Mouse (Mus musculus): ENCODE measurements around the gene Ercc8. TPM values are rescaled to one million over a fixed set of nuclear protein-coding genes. Genes with fewer than 3 reads are reported as not detected.

Gene Ercc8
- polyA plus RNA-seq, 1 experiment from 2014 or later = 4.9 TPM

DNA sequence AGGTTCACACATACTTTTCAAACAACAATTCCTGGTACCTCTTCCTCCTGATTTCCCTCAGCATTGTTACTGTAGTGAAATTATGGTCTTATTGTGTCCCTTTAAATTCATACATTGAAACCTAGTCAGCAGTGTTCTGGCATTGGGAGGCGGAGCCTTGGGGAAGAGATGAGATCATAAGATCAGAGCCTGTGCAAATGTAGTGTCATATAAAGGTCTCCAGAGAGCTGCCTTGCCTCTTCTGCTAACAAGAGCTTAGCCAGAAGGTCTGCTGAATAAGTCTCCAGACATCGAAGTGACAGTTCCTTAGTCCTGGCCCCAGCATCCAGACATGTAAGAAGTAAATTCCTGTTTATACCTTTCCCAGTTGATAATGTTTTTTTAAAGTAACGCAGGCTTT is 46.3 kb downstream of the Ercc8 start:
- no peak overlapping the region for H3K4me2 ChIP-seq (ENCODE audit: low read depth, low read length)
- no peaks in the 10 kb centered on the region for H3K27me3 ChIP-seq (ENCODE audit: control insufficient read depth, insufficient read depth, low read depth, low read length)
- no peaks in the 10 kb centered on the region for H3K36me3 ChIP-seq (ENCODE audit: control insufficient read depth, insufficient read depth)
- WGBS (ENCODE audit: insufficient replicate concordance) = 57% methylated on average over 3 of the region's 3 CpGs
- no peak overlapping the region for H3K27ac ChIP-seq (ENCODE audit: low read length)
- H3K4me1 ChIP-seq (ENCODE audit: control insufficient read depth, low read depth, low read length) = no peaks in the 10 kb centered on the region
- H3K9me3 ChIP-seq (replicated peaks; ENCODE audit: control insufficient read depth, low read length) = no peaks in the 10 kb centered on the region
- H3K9ac ChIP-seq (ENCODE audit: low read depth, low read length) = no peak overlapping the region
- ATAC-seq (ENCODE audit: low read depth) = no peak
- no peak overlapping the region for H3K4me3 ChIP-seq (ENCODE audit: low read depth, low read length)

DNA sequence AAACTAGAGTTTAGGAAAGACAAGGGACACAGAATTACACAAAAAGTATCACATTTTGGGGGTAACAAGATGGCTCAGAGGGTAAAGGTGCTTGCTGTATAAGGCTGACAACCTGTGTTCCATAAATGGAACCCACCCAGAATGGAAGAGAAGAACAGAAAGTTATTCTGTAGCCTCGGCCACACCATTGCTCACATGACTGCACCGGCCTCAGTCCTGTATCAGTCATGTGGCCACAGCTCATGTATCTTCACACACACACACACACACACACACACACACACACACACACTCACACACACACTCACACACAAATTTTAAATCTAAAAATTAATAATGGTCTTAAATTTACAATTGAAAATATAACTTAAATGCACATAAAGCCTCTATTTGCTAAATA is 48.9 kb downstream of the Ercc8 start:
- H3K4me2 ChIP-seq (ENCODE audit: low read depth, low read length) = no peak overlapping the region
- H3K9ac ChIP-seq (ENCODE audit: low read depth, low read length) = no peak overlapping the region
- H3K27me3 ChIP-seq (ENCODE audit: control insufficient read depth, insufficient read depth, low read depth, low read length) = no peaks in the 10 kb centered on the region
- no peaks in the 10 kb centered on the region for H3K9me3 ChIP-seq (replicated peaks; ENCODE audit: control insufficient read depth, low read length)
- H3K4me3 ChIP-seq (ENCODE audit: low read depth, low read length) = no peak overlapping the region
- WGBS (ENCODE audit: insufficient replicate concordance) = 64% methylated on average over 2 of the region's 2 CpGs
- no peaks in the 10 kb centered on the region for H3K36me3 ChIP-seq (ENCODE audit: control insufficient read depth, insufficient read depth)
- ATAC-seq (ENCODE audit: low read depth) = no peak
- no peaks in the 10 kb centered on the region for H3K4me1 ChIP-seq (ENCODE audit: control insufficient read depth, low read depth, low read length)
- H3K27ac ChIP-seq (ENCODE audit: low read length) = no peak overlapping the region

DNA sequence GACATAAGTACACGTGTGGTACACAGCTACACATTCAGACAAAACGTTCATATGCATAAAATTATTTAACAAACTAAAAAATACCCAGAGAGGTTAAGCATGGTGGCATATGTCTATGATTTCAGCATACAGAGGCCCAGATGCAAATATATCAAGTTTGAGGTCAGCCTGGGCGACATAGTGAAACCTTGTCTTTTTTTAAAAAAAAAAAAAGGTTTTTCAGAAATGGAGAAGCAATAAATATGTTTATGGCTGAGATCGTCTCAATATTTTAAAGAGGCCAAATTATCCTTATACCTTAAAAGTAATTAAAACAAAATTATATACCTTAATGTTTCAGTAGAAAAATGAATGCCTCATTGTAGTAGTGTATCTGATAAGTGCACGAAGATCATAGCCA is 49.6 kb downstream of the Ercc8 start:
- 49% methylated on average over 5 of the region's 5 CpGs for WGBS (ENCODE audit: insufficient replicate concordance)
- H3K4me1 ChIP-seq (ENCODE audit: control insufficient read depth, low read depth, low read length) = no peaks in the 10 kb centered on the region
- H3K27me3 ChIP-seq (ENCODE audit: control insufficient read depth, insufficient read depth, low read depth, low read length) = no peaks in the 10 kb centered on the region
- no peaks in the 10 kb centered on the region for H3K36me3 ChIP-seq (ENCODE audit: control insufficient read depth, insufficient read depth)
- H3K9ac ChIP-seq (ENCODE audit: low read depth, low read length) = no peak overlapping the region
- no peak overlapping the region for H3K4me2 ChIP-seq (ENCODE audit: low read depth, low read length)
- H3K4me3 ChIP-seq (ENCODE audit: low read depth, low read length) = no peak overlapping the region
- no peaks in the 10 kb centered on the region for H3K9me3 ChIP-seq (replicated peaks; ENCODE audit: control insufficient read depth, low read length)
- no peak for ATAC-seq (ENCODE audit: low read depth)
- no peak overlapping the region for H3K27ac ChIP-seq (ENCODE audit: low read length)

DNA sequence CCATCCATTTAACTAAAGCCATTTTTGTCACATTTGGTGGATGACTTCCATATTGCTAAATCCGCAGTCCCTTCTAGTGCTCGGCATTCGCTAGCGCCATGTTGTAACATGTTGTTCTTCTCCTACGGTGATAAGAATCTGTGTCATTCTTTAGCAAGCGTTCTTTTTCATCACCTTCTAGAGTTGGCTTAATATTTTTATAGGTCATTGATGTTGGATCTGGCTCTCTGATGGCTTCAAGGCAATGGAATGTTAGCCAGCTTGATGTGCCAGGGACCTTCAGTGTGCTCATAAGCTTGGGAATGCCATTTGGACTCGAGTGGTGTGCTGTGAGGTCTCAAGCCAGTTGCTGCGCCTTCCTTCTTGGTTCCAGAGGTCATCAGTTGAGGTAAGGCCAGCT is 52.4 kb downstream of the Ercc8 start:
- 78% methylated on average over 8 of the region's 8 CpGs for WGBS (ENCODE audit: insufficient replicate concordance)
- Histone ChIP-seq H3K4me1 (ENCODE audit: control insufficient read depth, low read depth, low read length) (no peaks in the 10 kb centered on the region; the same call in 1 of the 2 replicates), H3K27ac (ENCODE audit: low read length) (no peak overlapping the region), H3K27me3 (ENCODE audit: control insufficient read depth, insufficient read depth, low read depth, low read length) (peaks cover 23% of the 10 kb centered on the region), H3K9me3 (replicated peaks; ENCODE audit: control insufficient read depth, low read length) (no peaks in the 10 kb centered on the region), H3K4me2 (ENCODE audit: low read depth, low read length) (no peak overlapping the region), H3K4me3 (ENCODE audit: low read depth, low read length) (no peak overlapping the region), H3K36me3 (ENCODE audit: control insufficient read depth, insufficient read depth) (no peaks in the 10 kb centered on the region), H3K9ac (ENCODE audit: low read depth, low read length) (no peak overlapping the region)
- no peak for ATAC-seq (ENCODE audit: low read depth)

DNA sequence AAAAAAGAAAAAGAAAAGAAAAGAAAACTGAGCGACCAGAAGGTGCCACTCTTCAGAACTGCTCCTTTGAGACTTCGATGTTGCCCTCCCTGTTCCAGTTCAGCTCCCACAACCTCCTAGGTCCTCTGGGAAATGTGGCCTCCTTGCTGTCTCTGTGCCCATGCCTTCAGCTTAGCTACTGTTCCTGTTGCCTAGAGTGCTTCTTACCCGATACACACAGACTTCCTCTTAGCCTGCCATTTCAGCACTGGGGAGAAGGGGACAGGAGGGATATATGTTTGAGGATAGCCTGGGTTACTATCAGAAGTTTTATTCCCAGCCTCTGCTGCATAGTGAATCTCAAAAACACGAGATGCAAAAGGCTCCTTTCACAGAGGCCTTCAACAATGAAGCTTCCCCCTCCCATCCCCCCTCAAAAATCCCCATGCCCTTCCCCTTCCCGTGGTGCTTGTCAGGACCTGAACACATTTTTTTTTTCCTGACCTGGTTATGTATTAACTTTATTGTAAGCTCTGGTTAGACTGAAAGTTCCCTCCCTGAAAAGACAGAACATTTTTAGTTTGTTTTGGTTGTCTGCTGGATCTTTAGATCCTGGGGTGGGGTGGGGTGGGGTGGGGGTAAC is 54.0 kb downstream of the Ercc8 start:
- no peak for ATAC-seq (ENCODE audit: low read depth)
- Histone ChIP-seq H3K9ac (ENCODE audit: low read depth, low read length) (no peak overlapping the region), H3K4me2 (ENCODE audit: low read depth, low read length) (no peak overlapping the region), H3K9me3 (replicated peaks; ENCODE audit: control insufficient read depth, low read length) (no peaks in the 10 kb centered on the region), H3K27ac (ENCODE audit: low read length) (no peak overlapping the region), H3K27me3 (ENCODE audit: control insufficient read depth, insufficient read depth, low read depth, low read length) (peaks cover 29% of the 10 kb centered on the region), H3K4me3 (ENCODE audit: low read depth, low read length) (no peak overlapping the region), H3K4me1 (ENCODE audit: control insufficient read depth, low read depth, low read length) (no peaks in the 10 kb centered on the region; the same call in 1 of the 2 replicates), H3K36me3 (ENCODE audit: control insufficient read depth, insufficient read depth) (no peaks in the 10 kb centered on the region)
- WGBS (ENCODE audit: insufficient replicate concordance) = 30% methylated on average over 5 of the region's 5 CpGs

DNA sequence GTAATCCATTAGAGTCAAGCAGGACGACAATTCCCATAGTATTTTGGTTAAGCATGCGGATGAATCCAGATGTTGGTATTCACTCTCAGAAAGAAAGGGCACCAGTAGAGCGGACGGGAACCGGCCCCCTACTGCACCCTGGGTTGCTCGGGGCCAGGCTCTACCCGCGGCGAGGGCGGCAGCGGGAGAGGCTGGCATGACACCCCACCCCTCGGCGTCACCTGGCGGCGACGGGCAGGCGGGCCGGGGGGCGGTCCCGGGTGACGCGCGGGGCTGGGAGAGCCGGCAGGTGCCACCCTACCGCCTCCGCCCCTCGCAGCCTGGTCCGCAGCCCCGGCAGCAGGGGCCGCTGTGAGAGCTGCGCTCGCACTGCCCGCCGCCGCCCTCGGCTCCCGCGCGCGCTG is 55.6 kb downstream of the Ercc8 start, which contains the start of gene Elovl7:
TSS of gene Elovl7 (plus strand) at position 324 of the 404 bp plus-strand sequence.
- under 1% methylated on average over 37 of the region's 40 CpGs for WGBS (ENCODE audit: insufficient replicate concordance)

DNA sequence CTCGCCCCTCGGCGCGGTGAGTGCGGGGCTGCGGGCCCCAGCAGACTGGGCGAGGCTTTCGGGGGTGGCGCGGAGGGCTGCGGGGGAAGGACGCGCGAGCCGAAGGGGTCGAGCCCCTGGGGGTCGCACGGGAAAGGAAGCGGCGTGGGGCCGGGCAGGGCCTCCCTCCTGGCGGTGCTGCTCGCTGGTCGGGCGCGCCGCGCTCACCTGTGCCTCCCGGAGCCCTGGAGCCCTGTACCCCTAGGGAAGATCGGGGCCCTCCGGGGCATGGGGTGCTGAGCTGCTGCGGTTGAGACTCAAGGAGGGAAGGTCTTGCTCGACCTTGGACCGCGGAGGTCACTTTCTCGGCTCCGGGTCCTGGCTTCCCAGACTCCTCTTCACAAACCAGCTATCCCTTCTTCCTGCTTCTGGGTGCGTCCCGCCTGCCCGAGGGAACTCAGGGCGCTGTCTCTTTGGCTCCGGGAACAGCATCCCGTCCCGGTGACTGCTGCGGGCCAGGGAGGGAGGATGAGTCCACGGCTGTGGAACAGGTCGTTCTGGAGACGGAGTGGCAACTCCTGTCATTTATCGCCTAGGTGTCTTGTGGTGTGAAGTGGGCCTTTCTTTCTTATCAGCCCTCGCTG is 56.1 kb downstream of the Ercc8 start:
- Histone ChIP-seq H3K4me2 (ENCODE audit: low read depth, low read length) (peak overlapping the region; percentile 84), H3K9ac (ENCODE audit: low read depth, low read length) (peak overlapping the region; percentile 59), H3K4me3 (ENCODE audit: low read depth, low read length) (peak overlapping the region; percentile 66), H3K27me3 (ENCODE audit: control insufficient read depth, insufficient read depth, low read depth, low read length) (peaks cover 29% of the 10 kb centered on the region), H3K9me3 (replicated peaks; ENCODE audit: control insufficient read depth, low read length) (no peaks in the 10 kb centered on the region), H3K27ac (ENCODE audit: low read length) (no peak overlapping the region), H3K36me3 (ENCODE audit: control insufficient read depth, insufficient read depth) (no peaks in the 10 kb centered on the region), H3K4me1 (ENCODE audit: control insufficient read depth, low read depth, low read length) (no peaks in the 10 kb centered on the region; the same call in 1 of the 2 replicates)
- 0% methylated on average over 40 of the region's 50 CpGs for WGBS (ENCODE audit: insufficient replicate concordance)
- ATAC-seq (ENCODE audit: low read depth) = peak; percentile 40

More for the DNA sequence above, 55.6 kb downstream of the Ercc8 start, which contains the start of gene Elovl7:
- Histone ChIP-seq H3K27me3 (ENCODE audit: control insufficient read depth, insufficient read depth, low read depth, low read length) (peaks cover 29% of the 10 kb centered on the region), H3K36me3 (ENCODE audit: control insufficient read depth, insufficient read depth) (no peaks in the 10 kb centered on the region), H3K4me1 (ENCODE audit: control insufficient read depth, low read depth, low read length) (no peaks in the 10 kb centered on the region; the same call in 1 of the 2 replicates), H3K4me3 (ENCODE audit: low read depth, low read length) (peak within 1 kb of the TSS; percentile 66), H3K9ac (ENCODE audit: low read depth, low read length) (peak within 1 kb of the TSS; percentile 59), H3K4me2 (ENCODE audit: low read depth, low read length) (peak within 1 kb of the TSS; percentile 84), H3K9me3 (replicated peaks; ENCODE audit: control insufficient read depth, low read length) (no peaks in the 10 kb centered on the region), H3K27ac (ENCODE audit: low read length) (no peak within 1 kb of the TSS)
- peak; percentile 94 for ATAC-seq (ENCODE audit: low read depth)

DNA sequence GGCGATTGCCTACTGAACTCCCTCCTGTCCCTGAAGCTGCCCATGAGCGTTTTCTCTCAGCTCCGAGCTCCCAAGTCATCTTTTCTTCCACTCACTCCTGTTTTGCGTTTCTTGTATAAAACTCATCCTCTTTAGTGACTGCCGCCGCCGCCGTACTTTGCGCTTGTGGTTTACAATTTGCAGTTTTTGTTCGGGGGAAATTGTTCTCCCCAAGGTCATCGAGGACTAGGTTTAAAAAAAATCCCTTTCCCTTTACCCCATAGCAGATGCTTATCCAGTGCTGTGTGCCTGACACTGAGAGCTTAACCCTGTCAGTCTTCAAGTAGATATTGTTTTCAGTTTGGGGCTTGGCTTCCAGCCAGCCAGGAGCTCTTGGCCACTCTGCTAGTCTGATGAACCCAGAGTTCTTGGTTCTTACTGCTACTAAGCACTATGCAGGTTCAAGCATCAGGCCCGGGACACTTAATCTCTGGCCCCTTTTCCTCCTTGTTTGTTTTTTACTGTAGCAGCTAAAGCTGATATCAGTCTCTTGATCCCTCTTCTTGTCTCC is 56.8 kb downstream of the Ercc8 start:
- 2% methylated on average over 12 of the region's 12 CpGs for WGBS (ENCODE audit: insufficient replicate concordance)
- Histone ChIP-seq H3K4me3 (ENCODE audit: low read depth, low read length) (peak overlapping the region; percentile 66), H3K27me3 (ENCODE audit: control insufficient read depth, insufficient read depth, low read depth, low read length) (peaks cover 29% of the 10 kb centered on the region), H3K4me2 (ENCODE audit: low read depth, low read length) (peak overlapping the region; percentile 84), H3K4me1 (ENCODE audit: control insufficient read depth, low read depth, low read length) (no peaks in the 10 kb centered on the region; the same call in 1 of the 2 replicates), H3K36me3 (ENCODE audit: control insufficient read depth, insufficient read depth) (no peaks in the 10 kb centered on the region), H3K27ac (ENCODE audit: low read length) (no peak overlapping the region), H3K9me3 (replicated peaks; ENCODE audit: control insufficient read depth, low read length) (no peaks in the 10 kb centered on the region), H3K9ac (ENCODE audit: low read depth, low read length) (no peak overlapping the region)
- ATAC-seq (ENCODE audit: low read depth) = no peak

DNA sequence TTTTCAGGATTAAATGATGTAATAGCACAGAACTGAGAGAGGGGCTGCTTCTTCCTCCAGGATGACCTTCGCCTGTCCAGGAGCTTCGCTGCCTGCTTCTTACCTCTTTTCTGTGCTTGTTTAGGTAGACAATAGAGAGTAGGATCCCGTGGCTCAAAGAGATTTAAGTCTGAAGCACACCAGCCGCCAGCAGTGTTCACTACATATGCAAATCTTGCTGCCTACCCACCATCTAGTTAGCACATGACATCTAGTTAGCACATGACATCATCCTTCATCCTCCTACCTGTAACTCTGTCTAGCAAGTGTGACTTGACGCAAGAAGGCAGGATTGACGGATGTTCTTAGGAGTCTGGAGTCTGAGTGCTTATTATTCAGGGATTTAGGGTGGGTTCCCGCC is 61.2 kb downstream of the Ercc8 start:
- no peaks in the 10 kb centered on the region for H3K4me1 ChIP-seq (ENCODE audit: control insufficient read depth, low read depth, low read length)

More for the DNA sequence above, 61.2 kb downstream of the Ercc8 start:
- Histone ChIP-seq H3K4me3 (ENCODE audit: low read depth, low read length) (no peak overlapping the region), H3K9ac (ENCODE audit: low read depth, low read length) (no peak overlapping the region), H3K27ac (ENCODE audit: low read length) (no peak overlapping the region), H3K9me3 (replicated peaks; ENCODE audit: control insufficient read depth, low read length) (no peaks in the 10 kb centered on the region), H3K36me3 (ENCODE audit: control insufficient read depth, insufficient read depth) (no peaks in the 10 kb centered on the region), H3K27me3 (ENCODE audit: control insufficient read depth, insufficient read depth, low read depth, low read length) (peaks cover 17% of the 10 kb centered on the region), H3K4me2 (ENCODE audit: low read depth, low read length) (no peak overlapping the region)
- WGBS (ENCODE audit: insufficient replicate concordance) = 68% methylated on average over 7 of the region's 7 CpGs
- ATAC-seq (ENCODE audit: low read depth) = no peak
